Mouse (Mus musculus): ENCODE data around the gene Hoxd8. TPM values are rescaled to one million over a fixed set of nuclear protein-coding genes. Genes with fewer than 3 reads are reported as not detected.

The Hoxd8 gene
- polyA plus RNA-seq, 1 experiment from 2014 or later: not detected

GRCm38 (mm10) chr2:74691022-74691951 is 13.1 kb upstream of the Hoxd8 start, which contains the start of gene Hoxd10:
Gene Hoxd10 (plus strand): TSS chr2:74691924.
- DNase-seq (ENCODE audit: low spot score): peak; percentile 88
- no peaks in the 10 kb centered on the region for H3K36me3 ChIP-seq (replicated peaks)
- peak within 1 kb of the TSS; percentile 42 for H3K4me3 ChIP-seq
- peaks cover 7% of the 10 kb centered on the region for H3K4me1 ChIP-seq
- no peak within 1 kb of the TSS for H3K27ac ChIP-seq (replicated peaks)
- H3K27me3 ChIP-seq (replicated peaks; ENCODE audit: low read depth, poor library complexity, severe bottlenecking): peaks cover 100% of the 10 kb centered on the region
- WGBS: under 1% methylated on average over 56 of the region's 56 CpGs
- no peaks in the 10 kb centered on the region for H3K9me3 ChIP-seq

DNA sequence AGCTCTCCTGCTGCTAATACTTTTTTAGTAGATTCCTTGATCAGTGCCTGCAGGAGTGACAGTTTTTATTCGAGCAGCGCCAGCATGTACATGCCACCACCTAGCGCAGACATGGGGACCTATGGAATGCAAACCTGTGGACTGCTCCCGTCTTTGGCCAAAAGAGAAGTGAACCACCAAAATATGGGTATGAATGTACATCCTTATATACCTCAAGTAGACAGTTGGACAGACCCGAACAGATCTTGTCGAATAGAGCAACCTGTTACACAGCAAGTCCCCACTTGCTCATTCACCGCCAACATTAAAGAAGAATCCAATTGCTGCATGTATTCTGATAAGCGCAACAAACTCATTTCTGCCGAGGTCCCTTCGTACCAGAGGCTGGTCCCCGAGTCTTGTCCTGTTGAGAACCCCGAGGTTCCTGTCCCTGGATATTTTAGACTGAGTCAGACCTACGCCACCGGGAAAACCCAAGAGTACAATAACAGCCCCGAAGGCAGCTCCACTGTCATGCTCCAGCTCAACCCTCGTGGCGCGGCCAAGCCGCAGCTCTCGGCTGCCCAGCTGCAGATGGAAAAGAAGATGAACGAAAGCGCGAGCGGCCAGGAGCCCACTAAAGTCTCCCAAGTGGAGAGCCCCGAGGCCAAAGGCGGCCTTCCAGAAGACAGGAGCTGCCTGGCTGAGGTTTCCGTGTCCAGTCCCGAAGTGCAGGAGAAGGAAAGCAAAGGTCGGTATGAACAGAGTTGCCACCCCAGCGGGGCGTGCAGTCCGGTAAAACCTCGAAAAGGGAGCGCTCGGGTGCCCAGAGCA is 12.2 kb upstream of the Hoxd8 start:
- H3K9me3 ChIP-seq: no peaks in the 10 kb centered on the region
- WGBS: 3% methylated on average over 35 of the region's 35 CpGs
- no peaks in the 10 kb centered on the region for H3K36me3 ChIP-seq (replicated peaks)
- no peak overlapping the region for H3K27ac ChIP-seq (replicated peaks)
- peaks cover 100% of the 10 kb centered on the region for H3K27me3 ChIP-seq (replicated peaks; ENCODE audit: low read depth, poor library complexity, severe bottlenecking)
- peaks cover 7% of the 10 kb centered on the region for H3K4me1 ChIP-seq
- peak; percentile 44 for DNase-seq (ENCODE audit: low spot score)
- H3K4me3 ChIP-seq: 0 out of 2 replicates have a peak overlapping the region, but pooled peaks have one; percentile 42

GRCm38 (mm10) chr2:74692808-74693431 is 11.5 kb upstream of the Hoxd8 start:
- Histone ChIP-seq H3K36me3 (replicated peaks) (no peaks in the 10 kb centered on the region), H3K27ac (replicated peaks) (no peak overlapping the region), H3K4me3 (no peak overlapping the region), H3K4me1 (peaks cover 13% of the 10 kb centered on the region), H3K27me3 (replicated peaks; ENCODE audit: low read depth, poor library complexity, severe bottlenecking) (peaks cover 100% of the 10 kb centered on the region), H3K9me3 (no peaks in the 10 kb centered on the region)
- under 1% methylated on average over 20 of the region's 20 CpGs for WGBS
- peak; percentile 53 for DNase-seq (ENCODE audit: low spot score)

GRCm38 (mm10) chr2:74693432-74693827 is 11.0 kb upstream of the Hoxd8 start:
- Histone ChIP-seq H3K4me1 (peaks cover 18% of the 10 kb centered on the region), H3K27ac (replicated peaks) (no peak overlapping the region), H3K9me3 (no peaks in the 10 kb centered on the region), H3K36me3 (replicated peaks) (no peaks in the 10 kb centered on the region), H3K27me3 (replicated peaks; ENCODE audit: low read depth, poor library complexity, severe bottlenecking) (peaks cover 100% of the 10 kb centered on the region), H3K4me3 (no peak overlapping the region)
- DNase-seq (ENCODE audit: low spot score): peak; percentile 31
- WGBS: 3% methylated on average over 4 of the region's 4 CpGs

- H3K4me1 ChIP-seq: peaks cover 21% of the 10 kb centered on the region
- H3K27me3 ChIP-seq (replicated peaks; ENCODE audit: low read depth, poor library complexity, severe bottlenecking): peaks cover 100% of the 10 kb centered on the region
- DNase-seq (ENCODE audit: low spot score): peak; percentile 69
- H3K27ac ChIP-seq (replicated peaks): no peak overlapping the region
- H3K4me3 ChIP-seq: no peak overlapping the region
- H3K36me3 ChIP-seq (replicated peaks): no peaks in the 10 kb centered on the region
- WGBS: 2% methylated on average over 16 of the region's 16 CpGs
- no peaks in the 10 kb centered on the region for H3K9me3 ChIP-seq
Measured at GRCm38 (mm10) chr2:74694066-74694465, 10.3 kb upstream of the Hoxd8 start.

DNA sequence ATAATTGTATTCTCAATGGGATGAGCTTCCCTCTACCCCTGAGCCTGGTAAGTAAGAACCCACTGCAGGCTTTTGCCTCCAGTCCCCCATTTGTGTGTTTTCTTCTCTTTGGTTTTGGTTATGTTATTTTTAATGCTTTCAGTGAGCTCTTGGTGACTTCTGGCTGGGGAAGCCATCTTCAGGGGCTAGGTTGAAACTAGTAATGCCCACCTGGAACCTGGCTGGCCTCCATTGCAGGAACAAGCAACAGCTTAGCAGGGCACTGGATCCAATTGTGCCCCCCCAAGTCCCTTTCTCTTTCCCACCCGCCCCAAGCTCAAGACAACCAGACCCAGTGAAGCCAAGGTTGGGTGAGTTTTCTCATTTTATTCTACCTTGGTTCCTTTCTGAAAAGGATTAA is 9.0 kb upstream of the Hoxd8 start:
- Histone ChIP-seq H3K4me1 (peaks cover 21% of the 10 kb centered on the region), H3K9me3 (no peaks in the 10 kb centered on the region), H3K27me3 (replicated peaks; ENCODE audit: low read depth, poor library complexity, severe bottlenecking) (peaks cover 100% of the 10 kb centered on the region), H3K36me3 (replicated peaks) (no peaks in the 10 kb centered on the region), H3K27ac (replicated peaks) (no peak overlapping the region), H3K4me3 (no peak overlapping the region)
- peak; percentile 17 for DNase-seq (ENCODE audit: low spot score)
- WGBS: 3% methylated on average over 1 of the region's 1 CpGs

DNA sequence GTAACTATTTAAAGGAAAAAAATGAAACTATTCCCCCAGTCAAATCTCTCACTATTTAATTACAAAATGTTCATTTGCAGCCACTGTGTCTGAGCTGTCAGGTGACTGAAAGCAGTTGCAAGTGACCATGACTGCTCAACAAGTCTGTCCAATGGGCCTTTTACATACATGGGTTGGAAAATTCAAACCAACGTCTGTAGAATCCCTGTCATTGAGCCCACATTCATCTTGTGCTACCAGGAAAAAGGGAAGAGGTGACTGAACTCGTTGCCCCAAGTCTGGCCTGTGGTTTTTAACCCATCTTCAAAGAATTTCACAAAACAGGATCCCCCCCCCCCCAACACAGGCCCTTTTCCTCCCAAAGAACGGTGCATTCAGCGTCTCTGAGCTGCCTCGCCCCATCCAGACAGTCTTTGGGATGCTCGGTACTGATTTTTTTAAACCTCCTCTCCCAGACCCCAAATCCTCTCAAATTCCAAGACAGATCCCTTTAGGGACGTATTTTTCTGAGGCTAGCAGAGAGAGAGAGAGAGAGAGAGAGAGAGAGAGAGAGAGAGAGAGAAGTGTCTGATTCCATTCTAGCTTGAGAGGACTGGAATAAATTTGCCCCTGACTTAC is 8.5 kb upstream of the Hoxd8 start:
- Histone ChIP-seq H3K27me3 (replicated peaks; ENCODE audit: low read depth, poor library complexity, severe bottlenecking) (peaks cover 100% of the 10 kb centered on the region), H3K36me3 (replicated peaks) (no peaks in the 10 kb centered on the region), H3K4me1 (peaks cover 21% of the 10 kb centered on the region), H3K27ac (replicated peaks) (no peak overlapping the region), H3K9me3 (no peaks in the 10 kb centered on the region), H3K4me3 (no peak overlapping the region)
- DNase-seq (ENCODE audit: low spot score): peak; percentile 23
- WGBS: 4% methylated on average over 7 of the region's 7 CpGs

DNA sequence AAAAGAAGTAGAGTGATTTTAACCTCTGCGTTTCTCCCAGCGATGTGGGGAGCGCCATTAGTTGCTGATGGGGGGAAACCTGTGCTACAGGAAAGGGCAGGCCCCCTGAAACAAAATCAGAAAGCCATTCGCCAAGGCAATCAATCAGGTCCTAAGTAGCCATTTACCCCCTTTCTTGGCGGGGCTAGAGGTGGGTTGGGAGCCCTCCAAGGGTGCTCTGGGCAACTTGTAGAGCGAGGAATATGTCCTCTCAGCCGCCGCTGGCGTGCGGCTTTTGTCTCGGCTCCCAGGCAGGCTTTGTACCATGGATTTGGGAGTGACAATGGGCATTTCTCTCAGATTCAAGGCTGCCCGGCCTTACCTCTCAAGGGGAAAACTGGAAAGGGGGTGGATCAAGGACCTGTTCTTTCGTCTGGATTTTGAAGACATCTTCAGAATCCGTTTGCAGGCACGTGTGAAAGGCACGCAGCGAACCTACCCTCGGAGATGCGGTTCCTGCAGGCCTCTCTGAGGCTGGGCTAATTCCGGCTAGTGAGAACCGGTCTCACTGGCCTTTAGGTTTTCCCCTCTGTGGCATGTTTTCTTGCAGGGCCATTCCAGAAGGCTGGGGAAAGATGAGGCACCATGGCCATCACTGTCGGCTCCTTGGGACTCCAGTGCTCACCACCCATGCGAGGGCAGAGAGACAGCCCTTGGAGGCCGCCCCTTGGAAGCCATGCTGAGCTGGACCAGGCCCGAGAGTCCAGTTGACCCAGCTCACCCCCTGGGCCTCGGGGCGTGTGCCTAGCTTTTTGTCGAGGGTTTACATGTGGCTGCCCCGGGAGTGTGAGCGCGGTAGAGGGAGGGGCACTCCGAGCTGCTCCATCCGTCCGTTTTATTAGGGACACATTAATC is 7.7 kb upstream of the Hoxd8 start:
- no peaks in the 10 kb centered on the region for H3K36me3 ChIP-seq (replicated peaks)
- peak; percentile 55 for DNase-seq (ENCODE audit: low spot score)
- no peak overlapping the region for H3K4me3 ChIP-seq
- H3K27me3 ChIP-seq (replicated peaks; ENCODE audit: low read depth, poor library complexity, severe bottlenecking): peaks cover 100% of the 10 kb centered on the region
- no peaks in the 10 kb centered on the region for H3K9me3 ChIP-seq
- H3K4me1 ChIP-seq: peaks cover 16% of the 10 kb centered on the region
- no peak overlapping the region for H3K27ac ChIP-seq (replicated peaks)
- WGBS: 1% methylated on average over 34 of the region's 34 CpGs

- Histone ChIP-seq H3K27ac (replicated peaks) (no peak within 1 kb of the TSS), H3K27me3 (replicated peaks; ENCODE audit: low read depth, poor library complexity, severe bottlenecking) (peaks cover 100% of the 10 kb centered on the region)
- DNase-seq (ENCODE audit: low spot score): peak; percentile 80
Measured at GRCm38 (mm10) chr2:74697567-74698121, 6.8 kb upstream of the Hoxd8 start, which contains the start of gene Hoxd9. Gene Hoxd9 (plus strand): TSS chr2:74697727.

GRCm38 (mm10) chr2:74698201-74699052 is 6.0 kb upstream of the Hoxd8 start:
- peak overlapping the region; percentile 47 for H3K4me3 ChIP-seq
- H3K9me3 ChIP-seq: no peaks in the 10 kb centered on the region
- H3K36me3 ChIP-seq (replicated peaks): no peaks in the 10 kb centered on the region
- 1% methylated on average over 86 of the region's 86 CpGs for WGBS
- no peak overlapping the region for H3K27ac ChIP-seq (replicated peaks)
- DNase-seq (ENCODE audit: low spot score): peak; percentile 72
- peaks cover 13% of the 10 kb centered on the region for H3K4me1 ChIP-seq
- peaks cover 100% of the 10 kb centered on the region for H3K27me3 ChIP-seq (replicated peaks; ENCODE audit: low read depth, poor library complexity, severe bottlenecking)

More at GRCm38 (mm10) chr2:74697567-74698121, 6.8 kb upstream of the Hoxd8 start, which contains the start of gene Hoxd9:
- WGBS: under 1% methylated on average over 43 of the region's 43 CpGs
- H3K36me3 ChIP-seq (replicated peaks): no peaks in the 10 kb centered on the region
- no peaks in the 10 kb centered on the region for H3K9me3 ChIP-seq
- peak within 1 kb of the TSS; percentile 47 for H3K4me3 ChIP-seq
- peaks cover 13% of the 10 kb centered on the region for H3K4me1 ChIP-seq

All from embryonic facial prominence, embryonic 10.5 days (tissue).